Mouse (Mus musculus) cortical plate, adult 2 months (tissue): ENCODE results near the gene 1700001C19Rik.

Experiments
- CTCF ChIP-seq: fragments of 200-500 bp; IDR thresholded peaks from 2 replicates; pipeline ENCODE4 v1.5.1; 2011; ENCODE audit warnings: mild to moderate bottlenecking, control low read depth, low read length; ENCODE audit not compliant: insufficient read depth; ENCODE audit errors: extremely low read depth
- POLR2A ChIP-seq: fragments of 200-500 bp; IDR thresholded peaks from 2 replicates; pipeline ENCODE4 v1.6.1; 2011; ENCODE audit warnings: mild to moderate bottlenecking, low read length, control low read depth; ENCODE audit not compliant: insufficient read depth; ENCODE audit errors: extremely low read depth

DNA sequence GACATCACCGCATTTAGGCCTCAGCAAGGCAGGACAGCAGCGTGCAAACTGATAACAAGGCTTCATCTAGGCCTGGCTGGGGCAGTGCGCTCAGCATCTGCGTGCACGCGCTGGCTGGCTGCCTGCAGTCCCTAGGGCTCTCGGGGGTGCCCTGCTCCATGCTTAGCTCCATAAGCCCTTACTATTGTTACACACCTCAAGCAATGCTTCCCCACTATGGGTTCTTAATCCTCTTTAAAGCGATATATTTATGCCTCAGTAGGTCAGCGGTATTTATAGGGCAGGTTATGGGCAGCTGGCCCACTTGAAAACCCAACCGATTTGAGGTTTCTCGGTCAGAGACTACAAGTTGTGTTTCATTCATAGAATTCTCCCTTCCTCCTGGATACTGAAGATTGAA lies 55.3 kb downstream of the 1700001C19Rik start:
- TF ChIP-seq CTCF = no peak
- no peak for TF ChIP-seq POLR2A
